Mouse (Mus musculus) cerebellum, adult 9-10 months (tissue): ENCODE data around the gene Apip.
A peak's percentile ranks its signal among the peaks of the same experiment; 100 is the strongest.

ENCODE experiments used
- DNase-seq: peaks from one replicate; pipeline ENCODE4 v3.0.0; 2022

The Apip gene

DNA sequence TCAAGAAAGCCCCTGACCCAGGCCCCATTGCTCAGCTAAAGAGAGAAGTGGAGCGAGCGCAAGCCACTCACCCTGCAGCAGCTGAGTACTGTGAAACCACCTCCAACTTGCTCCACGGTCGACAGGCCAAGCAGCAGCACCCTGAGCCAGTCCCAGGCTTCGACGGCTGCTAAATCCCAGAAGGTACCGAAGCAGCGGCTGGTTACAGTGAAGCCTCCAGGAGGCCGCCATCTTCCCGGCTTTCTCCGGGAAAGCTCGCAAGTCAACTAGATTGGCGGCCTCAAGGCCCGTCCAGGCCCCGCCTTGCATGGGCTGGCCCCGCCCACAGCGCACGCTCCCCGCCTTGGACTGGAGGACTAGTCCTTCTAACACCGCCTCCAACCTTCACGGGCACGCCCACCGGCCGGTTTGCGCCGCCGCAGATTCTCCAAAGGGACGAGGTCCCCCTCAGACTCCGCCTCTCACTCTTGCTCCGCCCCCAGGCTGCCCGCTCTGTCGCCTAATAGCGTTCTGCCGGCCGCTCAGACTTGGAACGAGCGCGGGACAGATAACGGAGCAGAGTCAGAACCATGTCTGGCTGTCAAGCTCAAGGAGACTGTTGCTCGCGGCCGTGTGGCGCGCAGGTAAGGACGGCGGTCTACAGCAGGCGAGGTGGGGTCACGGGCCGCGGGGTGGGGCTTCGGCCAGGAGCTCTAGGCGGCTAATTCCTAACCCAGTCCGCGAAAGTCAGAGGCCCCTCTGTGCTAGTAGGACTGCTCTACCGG, at the start of gene Apip, which contains the start of gene Pdhx:
Gene Apip (plus strand): TSS at position 457 of the 764 bp plus-strand sequence.
Gene Pdhx (minus strand): TSS at position 295 of the 764 bp plus-strand sequence.
- DNase-seq = peak; percentile 100

GRCm38 (mm10) chr2:103037831-103038230, 35.6 kb upstream of the Apip start:
- no peak for DNase-seq

DNA sequence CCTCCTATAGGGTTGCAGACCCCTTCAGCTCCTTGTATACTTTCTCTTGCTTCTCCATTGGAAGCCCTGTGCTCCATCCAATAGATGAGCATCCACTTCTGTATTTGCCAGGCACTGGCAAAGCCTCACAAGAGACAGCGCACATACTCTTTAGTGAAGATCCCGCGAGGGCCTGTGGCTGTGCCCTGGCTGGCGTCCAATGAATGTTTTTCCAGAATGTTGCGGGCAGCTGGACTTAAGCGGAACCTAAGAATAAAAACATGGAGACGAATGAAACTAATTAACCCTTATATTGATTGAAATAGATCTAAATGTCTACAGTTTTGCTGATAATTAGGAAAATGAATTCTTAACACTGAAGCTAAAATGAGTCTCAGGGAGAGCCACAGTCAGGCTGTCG, 32.6 kb upstream of the Apip start:
- no peak for DNase-seq

- peak; percentile 51 for DNase-seq
Measured at GRCm38 (mm10) chr2:103045286-103045685, 28.2 kb upstream of the Apip start.

GRCm38 (mm10) chr2:103051937-103052893, 21.3 kb upstream of the Apip start:
- no peak for DNase-seq

- no peak for DNase-seq
Measured at GRCm38 (mm10) chr2:103055820-103056219, 17.7 kb upstream of the Apip start.

GRCm38 (mm10) chr2:103058266-103058665, 15.2 kb upstream of the Apip start:
- no peak for DNase-seq

- DNase-seq = peak; percentile 68
Measured at GRCm38 (mm10) chr2:103062865-103063264, 10.6 kb upstream of the Apip start.

- no peak for DNase-seq
Measured at GRCm38 (mm10) chr2:103066683-103067551, 6.6 kb upstream of the Apip start.

- no peak for DNase-seq
Measured at GRCm38 (mm10) chr2:103067552-103068207, 5.8 kb upstream of the Apip start.

- DNase-seq = no peak
Measured at GRCm38 (mm10) chr2:103068602-103069001, 4.9 kb upstream of the Apip start.

GRCm38 (mm10) chr2:103069752-103070405, 3.6 kb upstream of the Apip start:
- no peak for DNase-seq

DNA sequence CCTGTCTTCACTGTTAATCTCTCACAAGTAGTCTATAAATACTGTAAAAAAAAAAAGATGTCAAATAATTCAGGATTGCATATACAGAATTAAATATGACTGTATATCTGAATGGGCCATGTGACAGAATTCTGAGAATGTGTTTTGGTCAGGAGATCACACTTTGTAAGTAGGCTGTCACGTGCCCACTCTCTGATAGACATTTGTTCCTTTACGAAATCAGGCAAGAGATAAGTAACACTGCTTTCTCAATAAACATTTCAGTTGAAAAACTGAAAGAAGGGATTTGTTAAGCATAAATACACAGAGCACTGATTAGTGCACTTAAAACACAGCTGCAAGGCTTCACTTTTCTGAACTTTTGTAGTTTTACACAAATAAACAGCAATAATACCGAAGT, 2.9 kb upstream of the Apip start:
- DNase-seq = no peak

- no peak for DNase-seq
Measured at GRCm38 (mm10) chr2:103081117-103081516, 7.6 kb downstream of the Apip start.

- DNase-seq = no peak
Measured at GRCm38 (mm10) chr2:103081706-103082105, 8.2 kb downstream of the Apip start.

GRCm38 (mm10) chr2:103082853-103083252, 9.4 kb downstream of the Apip start:
- DNase-seq = no peak

DNA sequence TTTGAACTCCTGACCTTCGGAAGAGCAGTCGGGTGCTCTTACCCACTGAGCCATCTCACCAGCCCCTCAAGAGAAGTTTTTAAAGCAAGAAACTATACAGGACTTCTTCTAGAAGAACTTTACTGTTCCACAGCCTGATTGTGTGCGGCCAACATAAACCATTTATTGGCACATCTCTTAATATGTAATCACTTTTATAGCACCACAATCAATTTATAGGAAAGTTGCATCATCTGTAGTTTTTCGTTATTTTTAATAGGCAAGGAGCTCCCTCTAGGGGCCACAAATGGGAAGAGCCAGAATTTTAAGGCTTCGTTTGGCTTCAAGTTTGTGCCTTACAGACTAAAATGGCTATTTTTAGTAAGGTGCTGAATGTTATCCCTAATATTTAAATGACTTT, 11.0 kb downstream of the Apip start:
- DNase-seq = peak; percentile 51

DNA sequence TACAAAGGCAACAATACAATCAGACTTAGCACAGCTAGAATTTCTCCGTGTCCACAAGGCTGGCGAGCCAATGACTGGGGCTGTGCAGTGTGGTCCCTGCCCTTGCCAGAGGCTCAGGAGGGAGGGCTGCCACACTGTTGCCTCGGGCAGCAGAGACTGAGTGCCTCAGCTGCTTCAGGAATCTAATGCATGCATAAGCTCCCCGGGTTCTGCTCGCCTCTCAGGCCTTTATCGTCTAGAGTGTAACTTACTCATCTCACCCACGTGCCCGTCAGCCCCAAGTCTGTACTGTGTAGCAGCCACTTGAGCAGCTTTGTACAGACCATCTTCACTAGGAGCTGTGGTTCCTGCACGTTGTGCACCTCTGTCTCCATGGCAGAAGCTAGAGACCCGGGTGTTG, 12.2 kb downstream of the Apip start:
- no peak for DNase-seq

DNA sequence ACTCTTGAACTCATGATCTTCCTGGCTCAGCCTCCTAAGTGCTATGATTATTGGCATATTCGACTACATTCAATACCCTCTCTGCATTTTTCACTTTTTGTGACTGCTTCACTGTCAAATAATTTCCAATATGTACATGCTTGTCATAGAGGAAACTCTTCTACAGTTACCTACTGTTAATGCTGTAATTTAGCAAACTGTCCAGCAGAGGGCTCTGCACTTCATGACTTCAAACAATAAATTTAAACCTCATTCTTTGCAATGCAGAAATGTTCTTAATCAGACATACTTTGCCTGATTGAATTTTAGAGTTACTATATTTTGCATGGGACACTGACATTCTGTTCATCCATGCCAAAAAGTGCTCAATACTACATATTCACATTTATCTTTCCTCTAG, 13.0 kb downstream of the Apip start:
- peak; percentile 43 for DNase-seq

- no peak for DNase-seq
Measured at GRCm38 (mm10) chr2:103088099-103088498, 14.6 kb downstream of the Apip start.

DNA sequence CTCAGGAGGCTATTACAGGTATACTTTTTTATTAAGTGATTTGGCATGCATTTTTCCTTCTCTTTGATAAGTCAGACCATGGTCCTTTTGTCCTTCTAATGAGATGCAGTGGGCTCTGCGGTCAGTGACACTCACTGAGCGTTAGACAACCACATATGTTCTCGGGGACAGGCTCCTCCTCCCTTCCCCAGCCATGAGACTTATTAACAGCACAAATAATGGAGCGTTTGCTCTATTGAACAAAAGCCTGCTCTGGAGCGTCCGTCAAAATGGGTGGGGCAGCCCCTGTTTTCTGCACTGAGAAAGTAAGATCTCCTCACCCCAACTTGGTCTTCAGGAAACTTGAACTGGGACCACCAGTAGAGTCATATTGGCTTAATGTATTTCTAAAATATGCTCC, 16.0 kb downstream of the Apip start:
- no peak for DNase-seq

DNA sequence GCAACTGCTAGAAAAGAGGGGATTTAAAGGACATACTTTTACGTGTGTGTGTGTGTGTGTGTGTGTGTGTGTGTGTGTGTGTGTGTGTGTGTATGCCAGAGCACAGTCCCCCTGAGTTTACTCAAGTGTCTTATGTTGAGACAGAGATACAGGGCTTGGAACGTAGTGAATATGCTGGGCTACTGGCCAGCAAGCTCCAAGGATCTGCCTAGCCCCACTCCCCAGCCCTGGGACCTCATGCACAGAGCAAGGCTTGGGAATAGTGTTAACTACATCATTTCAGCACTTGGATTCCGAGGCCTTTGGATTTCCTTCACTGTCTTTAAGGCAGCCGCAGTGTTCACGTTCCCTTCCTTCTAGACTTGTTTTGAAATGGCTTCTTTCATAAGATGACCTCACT, 29.1 kb downstream of the Apip start:
- DNase-seq = no peak
